Mouse (Mus musculus): ENCODE measurements around the gene Acsbg2. TPM values are rescaled to one million over a fixed set of nuclear protein-coding genes. Genes with fewer than 3 reads are reported as not detected.
A peak's percentile ranks its signal among the peaks of the same experiment; 100 is the strongest.

The Acsbg2 gene
- total and polyA plus RNA-seq, 3 experiments: not detected

DNA sequence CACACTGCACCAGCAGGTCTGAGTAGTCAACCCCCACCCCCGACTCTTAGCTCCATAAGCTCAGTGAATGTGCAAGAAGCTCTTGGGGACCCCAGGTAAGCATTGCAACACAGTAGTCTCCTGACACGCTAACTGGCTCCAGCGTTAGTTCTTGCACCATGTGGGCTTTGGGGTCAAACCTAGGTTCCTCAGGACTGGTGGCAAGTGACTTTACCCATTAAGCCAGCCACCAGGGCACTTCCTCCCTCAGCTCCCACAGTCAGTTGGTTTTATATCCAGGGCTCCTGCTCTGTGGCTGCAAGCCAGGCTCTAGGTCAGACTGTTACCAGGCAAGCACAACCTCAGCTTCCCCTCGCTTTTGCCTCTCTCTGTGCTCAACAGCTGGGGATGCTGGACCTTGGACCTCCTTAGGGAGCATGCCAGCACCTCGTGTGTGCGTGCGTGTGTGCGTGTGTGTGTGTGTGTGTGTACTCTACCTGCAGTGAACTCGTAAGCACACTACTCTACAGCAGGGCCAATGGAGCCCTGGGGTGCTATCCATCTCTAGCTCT, 21.2 kb upstream of the Acsbg2 start:
- peaks cover 0 to under 1% of the 10 kb centered on the region in 2 experiments; a peak in 1 of 4 replicates for H3K4me1 ChIP-seq (ENCODE audit: control insufficient read depth in 1 of 2, insufficient read depth in 2 of 2, low read length in 2 of 2)
- no peaks in the 10 kb centered on the region for H3K79me2 ChIP-seq (ENCODE audit: control insufficient read depth, insufficient read depth, low read length, poor library complexity)
- no peak for TF ChIP-seq TBP (IDR thresholded peaks at IDR 0.05; ENCODE audit: low read depth, low read length)
- H3K36me3 ChIP-seq (ENCODE audit: control insufficient read depth in 1 of 2, insufficient read depth in 2 of 2, low read length in 2 of 2): no peaks in the 10 kb centered on the region; a peak in 3 of 4 replicates
- H3K9ac ChIP-seq (ENCODE audit: control insufficient read depth, low read depth, low read length, poor library complexity, severe bottlenecking): no peak overlapping the region
- H3K27me3 ChIP-seq (ENCODE audit: control insufficient read depth in 1 of 2, insufficient read depth in 2 of 2, low read length in 2 of 2): no peaks in the 10 kb centered on the region
- no peak overlapping the region for H3K4me3 ChIP-seq (ENCODE audit: control insufficient read depth in 1 of 2, insufficient read depth in 1 of 2, low read depth in 2 of 2, low read length in 2 of 2)
- no peaks in the 10 kb centered on the region for H3K9me3 ChIP-seq (replicated peaks; ENCODE audit: insufficient read depth, low read length)
- no peak overlapping the region for H3K27ac ChIP-seq (ENCODE audit: control insufficient read depth, low read depth, low read length)
- no peak for DNase-seq (ENCODE audit: low read depth, low spot score)

DNA sequence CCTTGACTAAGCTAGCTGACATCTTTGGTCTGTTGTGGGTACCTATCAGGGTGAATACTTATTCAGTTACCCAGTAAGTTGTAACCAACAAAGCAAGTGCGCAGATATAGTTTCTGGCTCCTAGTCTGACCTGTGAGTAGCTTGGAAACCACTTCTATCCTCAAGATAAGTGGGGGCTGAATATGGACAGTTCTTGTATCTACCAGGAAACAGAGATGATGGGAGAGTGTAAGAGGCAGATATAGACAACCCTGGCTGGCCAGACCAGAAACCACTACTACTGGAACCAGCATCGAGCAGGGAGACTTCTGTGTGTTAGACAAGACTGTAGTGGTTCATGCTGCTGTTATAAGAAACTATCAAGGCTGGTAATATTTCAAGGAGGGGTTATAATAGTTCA, 15.8 kb upstream of the Acsbg2 start:
- H3K27ac ChIP-seq (ENCODE audit: control insufficient read depth, low read depth, low read length): peak overlapping the region; percentile 45; the same call in 1 of the 2 replicates
- no peaks in the 10 kb centered on the region for H3K9me3 ChIP-seq (replicated peaks; ENCODE audit: insufficient read depth, low read length)
- H3K36me3 ChIP-seq (ENCODE audit: control insufficient read depth in 1 of 2, insufficient read depth in 2 of 2, low read length in 2 of 2): no peaks in the 10 kb centered on the region; a peak in 3 of 4 replicates
- no peak overlapping the region for H3K4me3 ChIP-seq (ENCODE audit: control insufficient read depth in 1 of 2, insufficient read depth in 1 of 2, low read depth in 2 of 2, low read length in 2 of 2)
- no peaks in the 10 kb centered on the region for H3K27me3 ChIP-seq (ENCODE audit: control insufficient read depth in 1 of 2, insufficient read depth in 2 of 2, low read length in 2 of 2)
- TF ChIP-seq POLR2AphosphoS2 (IDR thresholded peaks at IDR 0.05; ENCODE audit: low read length) (no peak; the same call in 1 of the 2 replicates), CHD2 (IDR thresholded peaks at IDR 0.05; ENCODE audit: low read length) (no peak), POLR2AphosphoS5 (IDR thresholded peaks at IDR 0.05; ENCODE audit: borderline replicate concordance, low read depth, low read length) (no peak), ETS1 (IDR thresholded peaks at IDR 0.05; ENCODE audit: low read depth, low read length) (peak; percentile 64), EP300 (IDR thresholded peaks at IDR 0.05; ENCODE audit: low read depth in 1 of 2, low read length in 2 of 2) (peak; percentile 76 to 85), TCF12 (IDR thresholded peaks at IDR 0.05; ENCODE audit: low read depth, low read length) (peak; percentile 88), MYC (IDR thresholded peaks at IDR 0.05; ENCODE audit: low read depth, low read length) (no peak), MXI1 (IDR thresholded peaks at IDR 0.05; ENCODE audit: low read depth, low read length) (peak; percentile 38; the same call in 1 of the 2 replicates), CTCF (IDR thresholded peaks at IDR 0.05 in 2 of 3, conservative IDR thresholded peaks at IDR 0.05 in 1 of 3; ENCODE audit: control insufficient read depth in 1 of 3, insufficient read depth in 1 of 3, low read depth in 2 of 3, low read length in 3 of 3, poor library complexity in 1 of 3, severe bottlenecking in 1 of 3) (no peak), MAX (IDR thresholded peaks at IDR 0.05; ENCODE audit: low read length) (no peak), GATA1 (IDR thresholded peaks at IDR 0.05; ENCODE audit: low read depth, low read length) (peak; percentile 83), ZNF384 (IDR thresholded peaks at IDR 0.05; ENCODE audit: low read depth, low read length) (no peak), JUND (IDR thresholded peaks at IDR 0.05; ENCODE audit: low read depth, low read length) (no peak), RAD21 (IDR thresholded peaks at IDR 0.05; ENCODE audit: low read depth, low read length) (no peak), KAT2A (conservative IDR thresholded peaks at IDR 0.05; ENCODE audit: low read depth, low read length) (no peak), BHLHE40 (IDR thresholded peaks at IDR 0.05; ENCODE audit: borderline replicate concordance, low read depth, low read length) (no peak), TAL1 (IDR thresholded peaks at IDR 0.05; ENCODE audit: low read length) (peak; percentile 55), SIN3A (IDR thresholded peaks at IDR 0.05; ENCODE audit: low read length) (no peak), HCFC1 (IDR thresholded peaks at IDR 0.05; ENCODE audit: low read depth, low read length) (no peak), USF2 (IDR thresholded peaks at IDR 0.05; ENCODE audit: borderline replicate concordance in 1 of 2, insufficient read depth in 1 of 2, low read depth in 1 of 2, low read length in 2 of 2) (no peak), E2F4 (IDR thresholded peaks at IDR 0.05; ENCODE audit: borderline replicate concordance, low read depth, low read length) (no peak), RCOR1 (IDR thresholded peaks at IDR 0.05; ENCODE audit: low read depth, low read length) (peak; percentile 73)
- no peak overlapping the region for H3K9ac ChIP-seq (ENCODE audit: control insufficient read depth, low read depth, low read length, poor library complexity, severe bottlenecking)
- H3K4me1 ChIP-seq (ENCODE audit: control insufficient read depth in 1 of 2, insufficient read depth in 2 of 2, low read length in 2 of 2): peaks cover 6 to 8% of the 10 kb centered on the region in 2 experiments; a peak in 3 of 4 replicates
- no peaks in the 10 kb centered on the region for H3K79me2 ChIP-seq (ENCODE audit: control insufficient read depth, insufficient read depth, low read length, poor library complexity)
- DNase-seq (ENCODE audit: low read depth, low spot score): peak; percentile 74
